Mouse (Mus musculus) embryo, embryonic 11.5 days (tissue): ENCODE results near the gene Rnaseh2b.

ENCODE experiments used
- DNase-seq: peaks from one replicate; pipeline ENCODE4 v3.0.0-alpha.2; 2012; ENCODE audit warnings: low read depth, low spot score

Rnaseh2b gene

DNA sequence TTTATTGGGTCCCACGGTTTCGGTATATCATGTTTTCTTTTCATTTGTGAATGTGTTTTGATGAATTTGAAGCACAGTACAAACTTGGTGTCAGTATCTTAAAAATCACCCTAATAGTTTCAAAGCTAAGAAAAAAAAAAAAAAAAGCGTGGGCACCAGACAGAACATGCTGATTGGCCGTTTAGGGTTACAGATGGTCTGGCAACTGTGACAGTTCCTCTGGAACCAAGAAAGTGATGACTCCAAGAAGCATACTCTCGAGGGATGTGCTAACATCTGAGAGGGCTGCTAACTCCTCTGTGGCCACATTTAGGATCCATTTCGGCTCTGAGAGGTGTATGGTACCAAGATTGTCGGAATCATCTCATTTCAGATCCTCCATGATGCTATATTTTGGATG is 62.8 kb downstream of the Rnaseh2b start:
- DNase-seq: no peak

DNA sequence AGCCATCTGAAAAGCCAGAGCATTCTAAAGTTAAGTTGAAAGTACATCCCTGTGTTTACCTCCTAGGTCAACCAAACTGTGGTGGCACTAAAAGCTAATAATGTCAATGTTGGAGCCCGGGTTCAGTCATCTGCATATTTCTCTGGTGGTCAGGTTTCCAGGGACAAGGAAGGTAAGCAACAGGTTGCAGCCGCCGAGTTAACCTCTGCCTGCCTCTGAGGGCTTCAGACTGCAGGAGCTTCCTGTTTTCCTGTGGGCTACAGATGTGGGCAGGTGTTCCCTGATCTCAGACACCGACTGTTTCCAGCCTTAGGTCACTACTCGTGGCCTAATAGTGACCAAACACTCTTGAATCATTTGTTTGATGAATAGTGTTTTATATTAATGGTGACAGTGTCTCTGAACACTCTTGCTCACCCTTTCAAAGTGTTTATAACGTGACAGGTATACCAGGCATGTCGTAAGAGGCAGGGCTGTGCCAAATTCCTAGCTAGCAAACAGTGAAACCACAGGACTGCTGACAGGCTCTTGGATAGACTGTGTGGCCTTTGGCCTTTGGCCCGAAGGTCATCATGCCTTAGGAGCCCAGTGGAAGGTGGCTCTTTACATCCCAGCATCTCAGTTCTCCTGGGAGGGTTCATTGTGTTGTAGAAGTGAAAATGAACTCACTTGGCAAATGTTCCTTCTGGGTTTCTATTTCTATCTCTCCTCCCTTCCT is 69.0 kb downstream of the Rnaseh2b start:
- DNase-seq: no peak

DNA sequence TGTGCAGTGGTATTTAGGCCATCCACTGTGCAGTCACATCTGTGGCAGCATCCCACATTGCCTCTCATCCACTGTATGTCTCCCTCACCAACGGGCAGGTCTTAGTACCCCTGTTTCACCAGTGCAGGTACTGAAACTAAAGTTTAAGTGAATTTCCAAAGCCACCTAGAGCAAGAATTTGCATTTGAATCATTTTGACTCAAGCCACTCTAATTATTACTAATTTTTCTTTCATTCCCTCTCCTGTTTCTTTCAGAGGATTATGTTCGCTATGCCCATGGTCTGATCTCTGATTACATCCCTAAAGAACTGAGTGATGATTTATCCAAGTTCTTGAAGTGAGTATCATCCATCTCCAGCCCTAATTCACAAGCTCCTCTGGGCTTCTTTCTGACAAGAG is 71.4 kb downstream of the Rnaseh2b start:
- no peak for DNase-seq

DNA sequence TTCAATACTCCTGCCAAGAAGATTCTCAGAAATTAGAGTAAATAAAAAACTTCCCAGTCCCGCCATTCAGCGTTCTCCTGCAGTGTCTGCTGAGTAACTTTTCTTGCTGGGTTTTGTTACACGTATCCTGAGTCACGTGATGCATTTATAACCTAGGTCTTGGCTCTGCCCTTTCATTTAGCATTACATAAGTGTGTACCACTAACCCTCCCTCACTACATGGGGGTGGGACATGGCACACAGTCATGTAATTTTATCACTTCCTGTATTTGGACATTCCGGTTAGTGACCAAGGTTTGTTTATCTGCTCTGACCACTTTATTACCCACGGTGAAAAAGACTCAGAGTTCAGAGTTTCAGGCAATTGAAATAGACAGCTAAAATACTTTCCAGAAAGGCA is 78.4 kb downstream of the Rnaseh2b start:
- no peak for DNase-seq

DNA sequence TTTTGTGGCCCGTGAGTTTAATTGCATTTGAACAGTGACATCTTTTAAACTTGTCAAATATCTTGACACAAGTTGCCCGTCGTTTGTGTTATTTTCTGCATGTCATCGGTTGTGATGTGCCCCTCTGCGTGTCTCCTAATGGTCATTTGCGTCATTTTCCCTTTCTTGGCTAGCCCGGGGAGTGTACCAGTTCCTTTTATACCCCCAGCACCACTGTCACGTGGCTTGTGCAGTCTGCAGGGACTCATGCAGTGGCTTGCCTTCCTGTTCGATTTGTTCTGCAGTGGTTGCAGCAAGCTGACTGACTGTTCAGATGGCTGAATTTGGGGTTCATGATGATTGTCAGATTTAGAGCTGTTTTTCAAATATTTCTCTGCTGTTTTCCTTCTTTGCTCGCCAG is 81.6 kb downstream of the Rnaseh2b start:
- no peak for DNase-seq

DNA sequence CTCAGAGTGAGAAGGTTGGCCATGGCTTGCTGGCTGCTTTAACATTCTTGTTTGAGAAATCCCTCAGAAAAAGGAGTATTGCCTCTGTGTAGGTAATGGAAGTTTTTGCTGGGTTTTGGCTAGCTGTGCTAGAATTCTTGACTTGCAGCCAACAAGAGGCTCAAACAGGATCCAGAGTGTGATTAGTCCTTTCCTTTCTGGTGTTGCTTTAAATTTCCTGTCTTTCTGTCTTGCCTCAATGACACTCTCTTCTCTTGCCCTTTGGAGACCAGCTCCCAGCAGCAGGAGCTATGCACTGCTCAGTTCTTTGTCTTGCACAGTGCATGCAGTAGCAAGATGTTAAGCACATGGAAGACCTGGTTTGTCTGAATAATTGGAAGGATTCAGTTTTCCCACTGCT is 83.3 kb downstream of the Rnaseh2b start:
- DNase-seq: no peak

DNA sequence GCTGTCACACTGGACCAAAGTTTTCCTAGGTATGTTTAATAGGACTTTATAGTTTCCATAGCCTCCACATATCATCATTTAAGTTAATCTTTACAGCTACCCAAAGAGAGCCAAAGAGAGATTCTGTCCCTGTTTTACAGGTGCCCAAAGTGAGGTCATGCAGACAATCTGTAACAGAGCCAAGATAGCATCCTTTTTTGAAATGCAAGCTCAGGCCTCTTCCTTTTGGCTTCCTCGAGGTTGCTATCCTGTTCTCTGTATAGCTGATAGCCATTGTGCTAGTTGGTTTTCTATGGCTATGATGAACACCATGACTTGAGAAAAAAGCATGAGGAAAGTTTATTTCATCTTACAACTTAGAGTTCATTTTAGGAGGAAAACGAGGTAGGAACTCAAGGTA is 83.7 kb downstream of the Rnaseh2b start:
- no peak for DNase-seq

DNA sequence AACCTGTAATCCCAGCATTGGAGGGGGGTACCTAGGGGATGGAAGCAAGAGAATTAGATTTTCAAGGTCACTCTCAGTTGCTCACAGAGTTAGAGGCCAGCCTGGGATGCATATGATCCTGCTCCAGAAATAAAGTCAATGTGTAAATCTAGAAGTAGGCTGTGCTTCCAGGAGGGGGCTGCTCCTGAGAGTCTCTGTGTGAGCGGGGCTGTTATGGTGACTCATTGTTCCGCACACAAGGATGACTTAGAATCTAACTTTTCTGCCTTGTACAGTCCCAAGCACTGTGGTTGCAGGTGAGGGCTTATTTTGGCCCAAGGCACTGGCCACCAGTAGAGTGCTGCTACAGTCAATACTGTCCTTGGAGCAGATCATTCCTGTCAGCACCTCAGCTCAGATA is 87.0 kb downstream of the Rnaseh2b start:
- DNase-seq: no peak

DNA sequence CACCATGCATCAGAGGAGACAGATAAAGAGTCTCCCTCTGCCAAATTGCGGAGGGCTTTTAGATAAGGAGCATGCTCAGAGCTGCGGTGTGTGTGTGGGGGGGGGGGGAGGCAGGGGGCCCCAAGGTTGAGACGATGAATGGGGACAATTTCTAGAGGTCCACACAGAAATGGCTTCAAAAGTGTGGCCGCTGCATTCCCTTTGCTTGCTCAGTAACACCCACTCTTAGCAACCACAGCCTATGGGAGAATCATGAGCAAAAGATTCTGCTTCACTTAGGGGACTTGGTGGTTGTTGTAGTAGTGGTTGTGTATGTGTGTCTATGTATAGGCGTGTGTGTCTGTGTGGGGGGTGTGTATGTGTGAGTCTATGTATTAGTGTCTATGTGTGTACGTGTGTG is 88.2 kb downstream of the Rnaseh2b start:
- no peak for DNase-seq

DNA sequence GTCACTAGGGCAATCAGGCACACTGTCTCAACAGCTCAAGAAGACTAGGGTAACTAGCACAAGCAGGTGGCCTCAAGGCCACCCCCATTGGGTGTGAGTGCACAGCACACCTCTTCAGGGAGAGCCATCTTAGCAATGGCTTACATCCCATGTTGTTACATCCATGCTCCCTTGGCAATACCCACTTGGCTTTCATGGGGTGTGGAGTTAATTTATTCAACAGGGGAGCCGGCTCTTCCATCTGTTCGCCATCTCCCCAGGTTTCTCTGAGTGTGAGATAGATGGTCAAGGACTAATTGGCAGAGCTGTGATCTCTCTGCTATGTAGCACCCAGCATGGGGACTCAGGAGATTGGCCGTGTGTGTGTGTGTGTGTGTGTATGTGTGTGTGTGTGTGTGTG is 90.7 kb downstream of the Rnaseh2b start:
- DNase-seq: no peak

DNA sequence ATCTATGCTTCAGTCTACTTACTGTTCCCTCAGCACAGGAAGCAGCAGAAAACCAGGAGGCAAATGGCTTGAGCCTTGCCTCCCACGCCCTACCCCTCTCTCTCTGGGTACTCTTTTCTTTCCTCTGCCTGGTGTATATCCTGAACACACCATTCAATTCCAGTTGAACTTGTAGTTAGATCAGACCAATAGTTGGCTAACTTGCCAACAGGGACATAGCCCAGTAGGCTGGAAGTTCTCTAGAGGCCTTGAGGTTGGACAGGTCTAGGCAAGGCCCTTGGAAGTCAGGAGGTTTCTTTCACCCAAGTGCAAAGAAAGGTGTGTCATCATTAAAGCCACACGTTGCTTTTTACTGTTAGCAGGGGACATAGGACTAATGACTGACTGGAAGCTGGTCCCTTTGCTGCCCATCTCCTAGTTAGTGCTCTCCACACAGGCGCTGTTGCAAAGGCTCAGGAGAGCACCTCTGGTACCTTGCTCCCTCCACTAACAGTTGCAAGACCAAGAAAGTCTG is 91.5 kb downstream of the Rnaseh2b start:
- no peak for DNase-seq

DNA sequence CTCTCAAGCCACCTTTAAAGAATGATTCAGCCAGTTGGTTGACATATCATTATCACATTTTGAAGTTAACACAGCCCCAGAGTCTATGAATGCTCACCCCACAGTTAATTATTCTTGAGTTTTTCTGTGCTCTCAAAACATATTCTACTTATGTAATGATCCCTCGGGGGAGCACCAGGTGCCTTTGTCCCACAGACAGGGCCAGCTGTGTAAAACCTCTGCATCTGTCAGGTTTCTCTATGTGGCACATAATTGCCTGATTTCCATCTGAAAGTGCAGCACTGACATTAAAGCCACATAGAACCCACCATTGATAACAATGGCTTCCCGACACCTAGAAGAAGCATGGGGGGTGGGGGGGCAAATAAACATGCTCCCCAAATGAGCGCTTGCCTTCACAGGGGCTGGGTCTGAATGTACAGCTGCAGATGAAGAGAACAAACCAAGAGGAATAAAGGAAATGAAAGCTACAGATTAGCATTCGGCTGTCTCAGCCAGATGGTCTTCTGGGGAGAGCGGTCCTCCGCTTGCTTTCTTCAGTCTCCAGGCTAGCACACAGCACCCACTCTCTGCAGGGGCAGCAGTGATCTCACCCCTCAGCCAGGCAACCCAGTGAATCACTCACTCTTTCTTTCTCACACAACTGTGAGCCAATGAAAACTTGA is 96.8 kb downstream of the Rnaseh2b start:
- no peak for DNase-seq

DNA sequence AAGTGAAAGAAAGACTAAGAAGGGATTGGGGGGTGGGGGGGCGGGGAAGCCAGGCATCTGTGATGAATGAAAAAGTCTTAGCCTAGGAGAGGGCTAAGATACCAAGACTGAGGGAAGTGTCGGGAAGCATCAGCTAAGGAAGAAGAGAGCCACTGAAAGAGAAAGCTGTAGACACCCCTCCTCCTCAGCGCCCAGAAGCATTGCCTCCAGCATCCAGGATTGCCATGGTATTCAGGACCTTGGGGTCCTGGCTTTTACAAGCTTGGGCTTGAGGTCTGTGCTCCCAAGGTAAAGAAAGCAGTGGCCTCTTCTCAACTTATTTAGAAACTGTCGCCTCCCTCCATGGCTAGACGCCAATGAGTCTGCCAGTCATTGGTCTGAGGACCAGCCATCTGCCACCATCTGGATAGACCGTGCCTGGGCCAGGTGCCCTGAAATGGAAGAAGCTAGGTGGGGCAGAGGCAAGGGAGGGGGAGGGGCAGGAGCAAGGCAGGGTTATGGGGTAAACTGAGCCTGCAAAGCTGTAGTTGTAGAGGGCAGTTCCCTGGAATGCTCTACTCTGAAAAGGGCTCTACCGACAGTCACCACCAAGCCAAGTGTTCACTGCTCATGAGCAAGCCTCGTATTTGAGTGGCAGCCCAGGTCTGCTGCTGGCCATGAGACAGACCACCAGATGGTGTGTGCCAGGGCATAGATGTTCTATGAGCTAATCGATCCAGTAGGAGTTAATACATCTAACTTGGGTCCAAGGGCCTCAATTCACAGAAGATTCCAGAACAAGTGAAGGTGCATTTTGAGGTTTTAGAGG is 97.5 kb downstream of the Rnaseh2b start:
- no peak for DNase-seq

DNA sequence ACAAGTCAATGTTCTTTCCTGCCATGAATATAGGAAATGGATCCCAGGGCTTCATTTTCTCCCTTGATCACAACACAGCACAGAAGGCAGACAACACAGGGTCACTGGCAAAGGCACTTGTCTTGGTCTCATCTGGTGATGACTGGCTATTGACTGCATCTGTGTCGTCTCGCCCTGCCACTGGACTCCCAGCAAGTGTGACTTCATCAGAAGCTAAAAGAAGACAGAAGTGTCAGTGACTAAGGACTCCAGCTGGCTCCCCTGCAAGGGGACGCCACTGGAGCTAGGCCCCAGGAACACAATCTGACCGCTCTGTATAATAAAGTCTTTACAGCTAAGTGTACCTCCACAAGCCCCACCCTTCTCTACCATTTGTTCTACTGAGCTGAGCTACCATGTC is 100.4 kb downstream of the Rnaseh2b start:
- DNase-seq: no peak

DNA sequence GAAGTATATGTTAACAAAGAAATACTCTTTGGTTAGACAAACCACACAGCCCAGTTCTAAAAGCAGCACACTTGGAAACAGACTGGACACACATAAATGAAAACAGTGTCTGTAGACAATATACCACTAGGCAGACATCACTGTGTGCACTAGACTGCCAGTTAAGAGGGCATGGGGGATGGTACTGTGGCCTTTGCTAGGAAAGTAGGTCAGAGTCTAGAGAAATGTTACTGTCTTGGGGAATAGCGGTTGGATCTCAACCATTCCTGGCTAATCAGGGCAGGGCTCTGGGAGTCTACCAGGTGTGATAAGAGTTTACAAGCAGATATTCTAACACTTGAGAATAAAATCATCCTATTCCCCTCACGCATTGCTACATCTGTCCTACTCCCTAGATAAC is 103.0 kb downstream of the Rnaseh2b start:
- no peak for DNase-seq

DNA sequence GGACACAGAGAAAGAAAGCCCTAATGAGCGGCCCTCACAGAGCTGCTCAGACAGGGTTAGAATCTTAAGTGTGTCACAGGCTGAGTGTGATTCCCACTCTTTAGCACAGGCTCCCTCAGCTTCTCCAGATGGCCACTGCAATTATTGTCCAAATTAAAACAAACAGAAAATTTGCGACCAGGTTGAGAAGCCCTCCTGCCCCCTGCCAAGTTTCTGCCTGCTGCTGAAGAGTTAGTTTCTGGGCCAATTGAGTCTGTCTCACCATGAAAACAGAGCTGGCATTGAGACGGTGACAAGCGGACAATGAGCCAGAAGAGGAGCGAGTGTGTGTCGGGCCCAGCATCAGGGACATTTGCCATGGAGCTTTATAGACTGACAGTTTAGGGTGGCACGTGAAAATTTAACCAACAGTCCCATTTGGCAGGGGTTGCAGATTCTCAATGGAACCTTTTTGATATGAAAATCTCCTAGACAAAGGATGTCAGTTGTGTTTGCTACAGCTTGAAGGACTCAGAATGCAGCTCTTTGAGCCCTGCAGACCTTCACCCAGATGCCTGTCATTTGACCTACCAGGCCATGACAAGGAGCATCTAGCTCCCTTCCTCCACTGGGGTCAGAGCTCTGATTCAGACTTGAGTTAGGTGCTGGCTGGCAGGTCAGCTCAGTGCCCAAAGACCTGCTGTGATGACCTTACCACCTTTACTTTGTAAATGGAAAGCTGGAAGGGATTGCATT is 123.8 kb downstream of the Rnaseh2b start:
- no peak for DNase-seq

DNA sequence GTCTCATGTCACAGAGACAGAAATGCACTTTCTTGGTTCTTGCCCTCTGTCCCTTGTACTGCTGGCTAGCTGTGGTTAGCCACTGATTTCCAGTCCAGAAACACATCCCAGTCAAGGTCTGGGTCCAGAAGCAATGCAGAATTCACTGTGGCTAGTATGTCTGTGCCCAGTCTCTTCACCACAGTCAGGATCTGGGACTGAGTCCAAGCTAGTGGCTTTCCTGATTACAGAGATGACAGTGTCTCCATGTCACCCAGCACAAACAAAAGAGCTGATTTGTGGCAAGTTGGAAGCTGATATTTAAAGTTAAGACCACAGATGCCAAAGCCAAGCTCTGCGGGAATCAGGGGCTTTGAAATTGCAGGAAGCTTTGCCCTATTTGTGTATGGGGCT is 124.3 kb downstream of the Rnaseh2b start:
- DNase-seq: no peak

DNA sequence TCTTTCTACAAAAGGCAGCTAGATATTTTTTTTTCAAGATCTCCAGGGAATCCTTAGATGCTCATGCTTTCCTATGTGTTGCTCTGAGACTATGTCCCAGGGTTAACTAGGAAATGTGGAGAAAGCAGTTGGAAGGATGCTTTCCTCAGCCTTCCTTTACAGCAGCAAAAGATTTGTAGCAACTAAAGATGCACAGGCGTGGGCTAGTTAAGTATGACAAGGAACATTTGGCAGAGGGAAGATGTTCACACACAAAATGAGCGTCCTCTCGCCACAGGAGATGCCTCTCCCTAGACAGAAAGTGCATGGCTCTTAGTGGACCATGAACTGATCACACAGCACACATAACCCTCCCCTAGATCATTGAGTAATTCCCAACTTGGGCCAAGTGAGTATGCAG is 125.1 kb downstream of the Rnaseh2b start:
- DNase-seq: no peak

DNA sequence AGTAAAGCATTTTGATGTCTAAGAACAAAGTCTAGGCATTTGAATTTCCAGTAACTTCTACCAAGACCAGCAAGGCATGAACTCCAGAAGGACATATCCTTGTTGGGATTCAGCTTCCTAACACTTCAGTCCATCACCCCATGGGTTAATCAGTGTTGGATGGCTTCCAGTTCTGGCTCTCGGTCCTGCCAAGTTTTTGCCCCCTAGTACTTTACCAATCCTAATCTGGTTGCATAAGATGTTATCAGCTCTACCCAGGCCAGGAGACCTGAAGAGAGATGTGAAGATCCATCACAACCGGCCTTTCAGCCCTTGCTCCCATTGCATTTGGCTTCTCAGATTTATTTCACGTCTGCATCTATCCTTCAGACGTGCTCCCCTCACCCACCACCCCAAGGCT is 129.9 kb downstream of the Rnaseh2b start:
- DNase-seq: no peak
